ENCODE assay signal across 24 mouse cellular contexts in genomic region chr3:116634853-116635252, GRCm38 (mm10). TPM values are rescaled to one million over a fixed set of nuclear protein-coding genes. Genes with fewer than 3 reads are reported as not detected.
DNase-seq lines count a peak whose midpoint lies in the region; ATAC-seq and TF ChIP-seq lines count a peak whose summit lies in the region.
"Had no signal": no experiment of that assay in that cellular context is flagged by ENCODE, and none has a peak within 500 bp of the region (broad histone marks: within the 10 kb centered on the region; RNA-seq: fewer than 3 reads in every experiment).

No protein-coding gene starts in this region.

- H3K9me3 ChIP-seq in liver, postnatal 0 days (ENCODE audit: low read length): no peaks in the 10 kb centered on the region
- H3K9me3 ChIP-seq in megakaryocyte, embryonic 14.5 days: no peaks in the 10 kb centered on the region
- H3K9me3 ChIP-seq: embryonic facial prominence, embryonic 13.5 days; forebrain, embryonic 12.5 days; G1E; heart, embryonic 13.5 days; hindbrain, embryonic 12.5 days had no signal

- TF ChIP-seq EP300 in liver, postnatal 0 days (IDR thresholded peaks at IDR 0.05; ENCODE audit: low read depth): no peak

- no peak overlapping the region for H3K4me3 ChIP-seq in liver, postnatal 0 days (ENCODE audit: low read depth, low read length)
- H3K4me3 ChIP-seq in megakaryocyte, embryonic 14.5 days (replicated peaks): peak overlapping the region; percentile 64
- H3K4me3 ChIP-seq: embryonic facial prominence, embryonic 13.5 days; forebrain, embryonic 12.5 days; heart, embryonic 13.5 days; hindbrain, embryonic 12.5 days had no signal

- H3K4me2 ChIP-seq in liver, postnatal 0 days (ENCODE audit: low read depth, low read length): no peak overlapping the region
- H3K4me2 ChIP-seq: embryonic facial prominence, embryonic 13.5 days; forebrain, embryonic 12.5 days; heart, embryonic 13.5 days; hindbrain, embryonic 12.5 days had no signal

- peaks cover 76% of the 10 kb centered on the region for H3K36me3 ChIP-seq in liver, postnatal 0 days (replicated peaks; ENCODE audit: insufficient read depth, low read length)
- peaks cover 97% of the 10 kb centered on the region for H3K36me3 ChIP-seq in megakaryocyte, embryonic 14.5 days (replicated peaks; ENCODE audit: low read length)

- H3K4me1 ChIP-seq in liver, postnatal 0 days (ENCODE audit: insufficient read depth): peaks cover 8% of the 10 kb centered on the region
- H3K4me1 ChIP-seq in megakaryocyte, embryonic 14.5 days: peaks cover 55% of the 10 kb centered on the region
- H3K4me1 ChIP-seq: embryonic facial prominence, embryonic 13.5 days; forebrain, embryonic 12.5 days; hindbrain, embryonic 12.5 days had no signal

- peak; percentile 82 for DNase-seq in heart, adult 11 months
- DNase-seq in heart, adult 8-10 months (ENCODE audit: low spot score): no peak
- no peak for DNase-seq in liver, postnatal 0 days
- DNase-seq in liver: no peak
- no peak for DNase-seq in kidney, postnatal 10 days
- DNase-seq in adrenal gland, postnatal 14 days: no peak
- DNase-seq: adrenal gland, adult 8-10 months; B cell, adult 2 months; cerebellum, adult 11-12 months; cerebellum, adult 9-10 months; cerebellum, postnatal 25 days; gastrocnemius, postnatal 10 days; heart, postnatal 36 days had no signal

- WGBS in liver, postnatal 0 days (ENCODE audit: insufficient replicate concordance): 84% methylated on average over 8 of the region's 8 CpGs

- no peak for ATAC-seq in liver, postnatal 0 days
- ATAC-seq: CD4-positive, CD25-positive, alpha-beta regulatory T cell, adult 4 months; forebrain, embryonic 16.5 days had no signal

- peak overlapping the region; percentile 45; the same call in 1 of the 2 replicates for H3K27ac ChIP-seq in liver, postnatal 0 days (ENCODE audit: low read depth)
- H3K27ac ChIP-seq: embryonic facial prominence, embryonic 13.5 days; forebrain, embryonic 12.5 days; heart, embryonic 13.5 days; hindbrain, embryonic 12.5 days had no signal

- H3K9ac ChIP-seq in liver, postnatal 0 days (replicated peaks): no peak overlapping the region
- H3K9ac ChIP-seq: embryonic facial prominence, embryonic 13.5 days; forebrain, embryonic 12.5 days; heart, embryonic 13.5 days; hindbrain, embryonic 12.5 days had no signal

- H3K27me3 ChIP-seq in liver, postnatal 0 days (ENCODE audit: insufficient read depth, low read length): no peaks in the 10 kb centered on the region
- H3K27me3 ChIP-seq in megakaryocyte, embryonic 14.5 days (replicated peaks): no peaks in the 10 kb centered on the region
- H3K27me3 ChIP-seq: embryonic facial prominence, embryonic 13.5 days; forebrain, embryonic 12.5 days; heart, embryonic 13.5 days; hindbrain, embryonic 12.5 days had no signal

- no peak for TF ChIP-seq CTCF in liver, postnatal 0 days (IDR thresholded peaks at IDR 0.05; ENCODE audit: low read depth)

RNA-seq across cellular contexts. Expression of gene Trmt13, which starts 20.5 kb away (rescaled TPM):
- 1 to 10 TPM; 4.6 to 5.9 (median 5.1) TPM for total RNA-seq in heart, adult 8-10 months (2022)
- 7.4 and 7.6 TPM in 2 replicates for polyA plus RNA-seq in liver, postnatal 0 days (2015; fragmentation: Nextera tagmentation; extraction: Ambion mirVana)
- polyA plus RNA-seq in megakaryocyte, embryonic 14.5 days (2012; ENCODE audit: insufficient read depth, low replicate concordance): 0.64 and 6.4 TPM in 2 replicates
- total RNA-seq in adrenal gland, postnatal 14 days (2021): 13.2 and 16.6 TPM in 2 replicates

RNA-seq across cellular contexts. Expression of gene Mfsd14a, which starts 27.6 kb away (rescaled TPM):
- 10 to 100 TPM; 13.5 to 16.7 (median 15.5) TPM for total RNA-seq in heart, adult 8-10 months (2022)
- 28.2 and 30.5 TPM in 2 replicates for polyA plus RNA-seq in liver, postnatal 0 days (2015; fragmentation: Nextera tagmentation; extraction: Ambion mirVana)
- 7.1 TPM in 1 of 2 replicates, not detected in the other for polyA plus RNA-seq in megakaryocyte, embryonic 14.5 days (2012; ENCODE audit: insufficient read depth, low replicate concordance)
- 46.8 and 53.1 TPM in 2 replicates for total RNA-seq in adrenal gland, postnatal 14 days (2021)

RNA-seq across cellular contexts. Expression of gene Sass6, which starts 40.1 kb away (rescaled TPM):
- 1 to 10 TPM; 1.7 to 2.3 (median 1.9) TPM for total RNA-seq in heart, adult 8-10 months (2022)
- polyA plus RNA-seq in liver, postnatal 0 days (2015; fragmentation: Nextera tagmentation; extraction: Ambion mirVana): 6.5 and 7.4 TPM in 2 replicates
- 1.4 and 2.0 TPM in 2 replicates for polyA plus RNA-seq in megakaryocyte, embryonic 14.5 days (2012; ENCODE audit: insufficient read depth, low replicate concordance)
- total RNA-seq in adrenal gland, postnatal 14 days (2021): 5.6 and 6.5 TPM in 2 replicates

RNA-seq across cellular contexts. Expression of gene Gm43191, which starts 46.2 kb away (rescaled TPM):
- total RNA-seq in heart, adult 8-10 months (2022): 1 to 10 TPM in 1 of 4 experiments, not detected in 3; 1.0 TPM
- not detected in 2 replicates for polyA plus RNA-seq in liver, postnatal 0 days (2015; fragmentation: Nextera tagmentation; extraction: Ambion mirVana)
- polyA plus RNA-seq in megakaryocyte, embryonic 14.5 days (2012; ENCODE audit: insufficient read depth, low replicate concordance): not detected in 2 replicates
- not detected in 2 replicates for total RNA-seq in adrenal gland, postnatal 14 days (2021)
- total RNA-seq: adrenal gland, adult 8-10 months; G1E; gastrocnemius, postnatal 10 days; gastrocnemius, postnatal 4 days; heart, postnatal 36 days had no signal
- polyA plus RNA-seq: CD4-positive, CD25-positive, alpha-beta regulatory T cell, adult 4 months; embryonic facial prominence, embryonic 13.5 days; forebrain, embryonic 12.5 days; forebrain, embryonic 16.5 days; frontal cortex, adult 2 months; G1E; heart, embryonic 13.5 days; heart, postnatal 0 days; hindbrain, embryonic 12.5 days had no signal
